Mouse (Mus musculus): ENCODE data around the gene Pla2g12b. TPM values are rescaled to one million over a fixed set of nuclear protein-coding genes. Genes with fewer than 3 reads are reported as not detected.

Gene Pla2g12b
- total RNA-seq, 4 experiments from 2014 or later, result not detected

- DNase-seq (ENCODE audit: low spot score in 2 of 2), result no peak
Measured at GRCm38 (mm10) chr10:59413711-59414110, 10.3 kb downstream of the Pla2g12b start.

GRCm38 (mm10) chr10:59416623-59417022, 13.2 kb downstream of the Pla2g12b start:
- DNase-seq (ENCODE audit: low spot score in 2 of 2), result no peak

- no peak for DNase-seq (ENCODE audit: low spot score in 2 of 2)
Measured at GRCm38 (mm10) chr10:59419516-59419915, 16.1 kb downstream of the Pla2g12b start.

- DNase-seq (ENCODE audit: low spot score in 2 of 2), result no peak
Measured at GRCm38 (mm10) chr10:59424453-59424852, 21.0 kb downstream of the Pla2g12b start.

GRCm38 (mm10) chr10:59425369-59425768, 21.9 kb downstream of the Pla2g12b start:
- peak in 1 of 2 experiments; percentile 58 for DNase-seq (ENCODE audit: low spot score in 2 of 2)

- DNase-seq (ENCODE audit: low spot score in 2 of 2), result no peak
Measured at GRCm38 (mm10) chr10:59426371-59426770, 22.9 kb downstream of the Pla2g12b start.

GRCm38 (mm10) chr10:59429448-59430135, 26.1 kb downstream of the Pla2g12b start:
- DNase-seq (ENCODE audit: low spot score in 2 of 2), result no peak

- DNase-seq (ENCODE audit: low spot score in 2 of 2), result no peak
Measured at GRCm38 (mm10) chr10:59430701-59431218, 27.3 kb downstream of the Pla2g12b start.

- DNase-seq (ENCODE audit: low spot score in 2 of 2), result no peak
Measured at GRCm38 (mm10) chr10:59435746-59436145, 32.3 kb downstream of the Pla2g12b start.

GRCm38 (mm10) chr10:59438651-59439050, 35.2 kb downstream of the Pla2g12b start:
- no peak for DNase-seq (ENCODE audit: low spot score in 2 of 2)

- DNase-seq (ENCODE audit: low spot score in 2 of 2), result peak; percentile 39 to 51
Measured at GRCm38 (mm10) chr10:59439508-59439931, 36.1 kb downstream of the Pla2g12b start.

- no peak for DNase-seq (ENCODE audit: low spot score in 2 of 2)
Measured at GRCm38 (mm10) chr10:59440177-59440576, 36.7 kb downstream of the Pla2g12b start.

- no peak for DNase-seq (ENCODE audit: low spot score in 2 of 2)
Measured at GRCm38 (mm10) chr10:59441735-59442134, 38.3 kb downstream of the Pla2g12b start, which contains the start of gene Oit3. Oit3 (minus strand) TSS chr10:59441778.

- DNase-seq (ENCODE audit: low spot score in 2 of 2), result no peak
Measured at GRCm38 (mm10) chr10:59443212-59443611, 39.8 kb downstream of the Pla2g12b start.

GRCm38 (mm10) chr10:59444106-59444505, 40.6 kb downstream of the Pla2g12b start:
- no peak for DNase-seq (ENCODE audit: low spot score in 2 of 2)

GRCm38 (mm10) chr10:59444635-59445034, 41.2 kb downstream of the Pla2g12b start:
- no peak for DNase-seq (ENCODE audit: low spot score in 2 of 2)

- DNase-seq (ENCODE audit: low spot score in 2 of 2), result no peak
Measured at GRCm38 (mm10) chr10:59446911-59447437, 43.5 kb downstream of the Pla2g12b start.

- no peak for DNase-seq (ENCODE audit: low spot score in 2 of 2)
Measured at GRCm38 (mm10) chr10:59447546-59447945, 44.1 kb downstream of the Pla2g12b start.

- no peak for DNase-seq (ENCODE audit: low spot score in 2 of 2)
Measured at GRCm38 (mm10) chr10:59451839-59452238, 48.4 kb downstream of the Pla2g12b start.

GRCm38 (mm10) chr10:59454631-59455030, 51.2 kb downstream of the Pla2g12b start:
- DNase-seq (ENCODE audit: low spot score in 2 of 2), result no peak

- no peak for DNase-seq (ENCODE audit: low spot score in 2 of 2)
Measured at GRCm38 (mm10) chr10:59459767-59460166, 56.3 kb downstream of the Pla2g12b start.

GRCm38 (mm10) chr10:59462307-59462706, 58.8 kb downstream of the Pla2g12b start:
- no peak for DNase-seq (ENCODE audit: low spot score in 2 of 2)

GRCm38 (mm10) chr10:59465546-59465945, 62.1 kb downstream of the Pla2g12b start:
- no peak for DNase-seq (ENCODE audit: low spot score in 2 of 2)
